Mouse (Mus musculus) forebrain, embryonic 12.5 days (tissue): ENCODE results near the gene Enkd1. TPM values are rescaled to one million over a fixed set of nuclear protein-coding genes. Genes with fewer than 3 reads are reported as not detected.

Experiments used
- ATAC-seq: fragments of 200-750 bp; cut with Nextera tagmentation; 2 replicates; pipeline ENCODE4 v1.8.0; 2017; ENCODE audit warnings: moderate TSS enrichment; ENCODE audit not compliant: low FRiP score
- H3K27ac ChIP-seq: fragments of 300-500 bp; sonication (generic); 2 replicates; pipeline ENCODE4 v1.5.1; 2016; ENCODE audit warnings: mild to moderate bottlenecking
- H3K27me3 ChIP-seq: fragments of 300-500 bp; sonication (generic); 2 replicates; pipeline ENCODE4 v1.6.1; 2016; ENCODE audit warnings: mild to moderate bottlenecking
- H3K36me3 ChIP-seq: fragments of 300-500 bp; sonication (generic); replicated peaks from 2 replicates; pipeline ENCODE4 v1.6.1; 2016; ENCODE audit warnings: mild to moderate bottlenecking
- H3K4me1 ChIP-seq: fragments of 300-500 bp; sonication (generic); 2 replicates; pipeline ENCODE4 v1.6.1; 2016
- H3K4me2 ChIP-seq: fragments of 300-500 bp; sonication (generic); 2 replicates; pipeline ENCODE4 v1.6.1; 2016; ENCODE audit warnings: mild to moderate bottlenecking, moderate library complexity
- H3K4me3 ChIP-seq: fragments of 300-500 bp; sonication (generic); replicated peaks from 2 replicates; pipeline ENCODE4 v1.5.1; 2016; ENCODE audit warnings: mild to moderate bottlenecking
- H3K9ac ChIP-seq: fragments of 300-500 bp; sonication (generic); 2 replicates; pipeline ENCODE4 v1.6.1; 2016; ENCODE audit warnings: mild to moderate bottlenecking
- H3K9me3 ChIP-seq: fragments of 300-500 bp; sonication (generic); 2 replicates; pipeline ENCODE4 v1.6.1; 2016
- WGBS: fragments of 180-500 bp; shearing (Covaris S2); methylation state at CpG from one replicate; pipeline ENCODE4 v1.1.7; 2016; 5-methylcytosine and 5-hydroxymethylcytosine counted together
- polyA plus RNA-seq: library from polyadenylated mRNA; unstranded; fragments of >200 nt; fragmentation: Nextera tagmentation; extraction: Ambion mirVana; gene quantifications from 2 replicates; pipeline ENCODE4 v1.2.1, GENCODE M21; 2016

Gene Enkd1
- polyA plus RNA-seq, 1 experiment from 2014 or later = 35.7 TPM

DNA sequence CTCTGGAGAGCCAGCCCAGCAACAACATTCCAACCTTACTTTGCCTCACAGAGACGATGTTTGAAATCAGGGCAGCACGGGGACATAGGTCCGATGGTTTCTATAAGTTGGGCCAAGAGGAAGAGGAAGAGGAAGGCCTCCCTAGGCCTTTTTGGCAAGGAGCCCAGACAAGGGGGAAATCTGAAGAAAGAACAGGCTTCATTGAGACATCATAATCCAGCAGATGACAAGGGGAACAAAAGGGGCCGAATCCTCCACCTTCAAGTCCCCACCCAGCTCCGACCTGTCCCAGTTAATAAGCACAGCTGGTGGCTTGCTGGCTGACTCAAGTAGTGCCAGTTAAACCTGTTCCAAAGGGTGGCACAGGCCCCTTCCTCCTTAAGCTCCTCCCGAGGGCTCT lies 7.0 kb upstream of the Enkd1 start:
- Histone ChIP-seq H3K4me2 (no peak overlapping the region), H3K4me1 (no peaks in the 10 kb centered on the region), H3K27ac (no peak overlapping the region; the same call in 1 of the 2 replicates), H3K27me3 (no peaks in the 10 kb centered on the region), H3K4me3 (no peak overlapping the region), H3K9me3 (no peaks in the 10 kb centered on the region), H3K36me3 (peaks cover 21% of the 10 kb centered on the region), H3K9ac (no peak overlapping the region)
- 86% methylated on average over 6 of the region's 6 CpGs for WGBS
- no peak for ATAC-seq

DNA sequence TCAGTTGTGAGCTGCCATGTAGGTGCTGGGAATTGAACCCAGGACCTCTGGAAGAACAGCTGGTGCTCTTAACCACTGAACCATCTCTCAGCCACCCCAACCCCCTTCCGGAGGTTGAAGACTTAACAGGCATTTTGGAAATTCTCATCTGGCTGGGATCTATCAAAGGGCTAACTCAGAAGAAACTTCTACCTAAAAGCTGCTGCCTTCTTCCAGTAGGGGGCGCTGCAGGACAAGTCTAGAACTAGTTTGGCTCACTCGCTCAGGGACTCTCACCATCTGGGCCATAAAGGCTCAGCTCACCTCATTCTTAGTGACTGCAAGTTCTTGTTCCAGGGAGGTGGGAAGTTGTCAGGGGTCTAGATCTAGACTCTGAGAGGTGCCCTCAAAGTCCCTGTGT lies 6.1 kb upstream of the Enkd1 start:
- Histone ChIP-seq H3K4me3 (no peak overlapping the region), H3K27me3 (no peaks in the 10 kb centered on the region), H3K36me3 (peaks cover 21% of the 10 kb centered on the region), H3K27ac (no peak overlapping the region), H3K4me1 (no peaks in the 10 kb centered on the region), H3K4me2 (no peak overlapping the region), H3K9ac (no peak overlapping the region), H3K9me3 (no peaks in the 10 kb centered on the region)
- WGBS = 2% methylated on average over 3 of the region's 3 CpGs
- peak; percentile 49 for ATAC-seq

DNA sequence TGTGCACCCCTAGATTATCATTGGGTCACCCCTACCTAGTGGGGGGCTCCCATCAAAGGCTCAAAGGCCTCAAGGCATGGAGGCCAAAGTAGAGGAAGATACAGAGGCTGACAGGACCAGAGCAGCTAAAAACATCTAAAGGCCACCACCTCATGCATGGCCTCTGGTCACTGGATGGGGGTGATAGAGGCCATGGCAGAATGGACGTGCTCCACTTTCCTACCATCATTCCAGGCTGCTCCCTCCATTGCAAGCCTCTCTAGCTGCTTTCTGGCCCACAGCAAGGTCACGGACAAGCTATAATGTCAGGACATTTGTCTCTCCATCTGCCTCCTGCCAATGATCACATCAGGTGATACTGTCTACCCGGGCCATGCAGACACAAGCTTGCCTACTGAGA lies 4.3 kb upstream of the Enkd1 start:
- no peak overlapping the region for H3K4me3 ChIP-seq
- no peaks in the 10 kb centered on the region for H3K9me3 ChIP-seq
- no peak for ATAC-seq
- H3K36me3 ChIP-seq = peaks cover 19% of the 10 kb centered on the region
- no peak overlapping the region for H3K9ac ChIP-seq
- H3K4me1 ChIP-seq = peaks cover 9% of the 10 kb centered on the region
- WGBS = 88% methylated on average over 3 of the region's 3 CpGs
- H3K27me3 ChIP-seq = no peaks in the 10 kb centered on the region
- H3K27ac ChIP-seq = no peak overlapping the region
- H3K4me2 ChIP-seq = no peak overlapping the region

DNA sequence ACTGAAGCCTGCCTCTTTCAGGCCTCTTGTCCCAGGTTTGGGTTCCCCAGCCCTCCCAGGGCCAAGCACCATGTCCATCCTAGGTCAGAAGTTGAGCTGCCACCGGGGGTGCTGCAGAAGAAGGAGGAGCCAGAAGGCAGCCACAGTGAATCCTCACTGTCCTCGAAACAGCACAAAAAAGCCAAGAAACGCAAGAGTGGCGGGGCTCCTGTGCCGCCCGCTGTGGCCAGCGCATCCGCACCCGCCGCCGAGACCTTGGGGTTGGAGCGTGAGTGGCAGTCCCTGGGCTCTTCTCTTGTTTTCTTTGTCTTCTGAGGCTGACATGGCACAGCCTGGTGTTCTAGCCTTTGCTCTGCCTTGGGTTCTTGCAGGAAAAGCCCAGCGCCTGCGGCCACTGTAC lies 1.3 kb upstream of the Enkd1 start:
- Histone ChIP-seq H3K27ac (no peak overlapping the region), H3K36me3 (peaks cover 3% of the 10 kb centered on the region), H3K4me2 (no peak overlapping the region), H3K4me3 (no peak overlapping the region), H3K9me3 (no peaks in the 10 kb centered on the region), H3K4me1 (peaks cover 22% of the 10 kb centered on the region), H3K27me3 (no peaks in the 10 kb centered on the region), H3K9ac (no peak overlapping the region)
- ATAC-seq = no peak
- WGBS = 76% methylated on average over 14 of the region's 14 CpGs

DNA sequence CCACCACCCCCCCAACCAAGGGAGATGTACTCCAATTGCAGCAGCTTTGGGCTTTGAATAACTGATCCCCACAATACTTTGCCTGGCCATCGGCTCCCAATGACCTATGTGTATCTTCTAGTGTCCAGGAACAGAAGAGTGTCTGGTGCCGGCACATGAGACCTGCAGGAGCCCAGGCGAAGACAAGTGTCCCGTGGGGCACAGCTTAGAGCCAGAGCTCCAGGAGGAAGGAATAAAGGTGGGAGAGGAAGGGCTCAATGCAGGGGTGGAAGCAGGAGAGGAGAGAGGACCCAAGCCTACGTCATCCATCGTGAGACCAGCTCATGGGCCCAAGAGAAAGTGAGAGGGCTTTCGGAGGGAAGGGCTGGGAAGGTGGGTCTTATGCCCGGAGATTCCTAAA lies 665 bp upstream of the Enkd1 start:
- peaks cover 9% of the 10 kb centered on the region for H3K36me3 ChIP-seq
- H3K27ac ChIP-seq = no peak overlapping the region
- H3K9me3 ChIP-seq = no peaks in the 10 kb centered on the region
- H3K27me3 ChIP-seq = no peaks in the 10 kb centered on the region
- WGBS = 96% methylated on average over 8 of the region's 8 CpGs
- peak overlapping the region; percentile 68; the same call in 1 of the 2 replicates for H3K4me3 ChIP-seq
- H3K4me2 ChIP-seq = no peak overlapping the region
- no peak for ATAC-seq
- no peak overlapping the region for H3K9ac ChIP-seq
- peaks cover 22% of the 10 kb centered on the region for H3K4me1 ChIP-seq

DNA sequence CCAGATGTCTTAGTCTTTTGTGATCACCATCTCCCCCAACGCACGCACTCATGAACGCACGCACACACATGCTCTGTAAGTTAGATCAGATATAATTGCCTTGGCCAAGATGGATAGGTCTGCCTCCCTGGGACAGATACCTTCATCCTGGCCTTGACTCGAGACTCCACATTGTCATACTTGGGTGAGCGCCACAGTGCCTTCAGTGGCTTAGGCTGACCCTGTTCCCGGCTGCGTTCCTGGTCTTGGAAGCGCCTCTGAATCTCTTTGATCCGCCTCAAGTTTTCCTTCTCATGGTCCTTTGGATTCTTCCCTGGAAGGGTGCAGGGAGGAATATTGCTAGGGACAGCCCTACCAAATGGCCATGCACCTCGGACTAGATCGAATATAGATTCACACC lies 1.6 kb downstream of the Enkd1 start:
- peaks cover 32% of the 10 kb centered on the region for H3K4me1 ChIP-seq
- peak overlapping the region; percentile 80; the same call in 1 of the 2 replicates for H3K9ac ChIP-seq
- H3K4me3 ChIP-seq = peak overlapping the region; percentile 68
- peak overlapping the region; percentile 82 for H3K4me2 ChIP-seq
- H3K36me3 ChIP-seq = peaks cover 22% of the 10 kb centered on the region
- no peak for ATAC-seq
- H3K27me3 ChIP-seq = no peaks in the 10 kb centered on the region
- no peaks in the 10 kb centered on the region for H3K9me3 ChIP-seq
- 80% methylated on average over 12 of the region's 12 CpGs for WGBS
- no peak overlapping the region for H3K27ac ChIP-seq

DNA sequence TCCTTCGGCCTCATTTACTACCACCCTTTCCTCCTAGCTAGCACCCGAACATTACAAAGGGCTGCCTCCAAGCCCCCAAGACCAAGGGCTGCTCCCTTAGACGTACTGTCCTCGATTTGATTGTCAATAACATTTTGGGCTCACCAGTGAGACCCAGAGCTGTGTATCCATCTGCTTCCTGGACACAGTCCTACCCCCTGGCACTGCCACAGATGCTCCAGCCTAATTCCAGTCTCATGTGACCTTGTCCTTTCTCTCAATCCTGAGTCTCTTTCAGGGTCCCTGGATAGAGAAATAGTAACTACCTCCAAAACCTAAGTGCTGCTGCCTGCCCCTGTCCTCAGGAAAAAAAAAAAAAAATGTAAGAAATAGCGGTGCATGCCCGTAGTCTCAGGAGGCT lies 3.1 kb downstream of the Enkd1 start:
- no peaks in the 10 kb centered on the region for H3K27me3 ChIP-seq
- WGBS = 90% methylated on average over 6 of the region's 6 CpGs
- H3K4me1 ChIP-seq = peaks cover 39% of the 10 kb centered on the region
- H3K4me3 ChIP-seq = no peak overlapping the region
- H3K36me3 ChIP-seq = peaks cover 22% of the 10 kb centered on the region
- no peak for ATAC-seq
- H3K9me3 ChIP-seq = no peaks in the 10 kb centered on the region
- no peak overlapping the region for H3K4me2 ChIP-seq
- no peak overlapping the region for H3K9ac ChIP-seq
- no peak overlapping the region for H3K27ac ChIP-seq

DNA sequence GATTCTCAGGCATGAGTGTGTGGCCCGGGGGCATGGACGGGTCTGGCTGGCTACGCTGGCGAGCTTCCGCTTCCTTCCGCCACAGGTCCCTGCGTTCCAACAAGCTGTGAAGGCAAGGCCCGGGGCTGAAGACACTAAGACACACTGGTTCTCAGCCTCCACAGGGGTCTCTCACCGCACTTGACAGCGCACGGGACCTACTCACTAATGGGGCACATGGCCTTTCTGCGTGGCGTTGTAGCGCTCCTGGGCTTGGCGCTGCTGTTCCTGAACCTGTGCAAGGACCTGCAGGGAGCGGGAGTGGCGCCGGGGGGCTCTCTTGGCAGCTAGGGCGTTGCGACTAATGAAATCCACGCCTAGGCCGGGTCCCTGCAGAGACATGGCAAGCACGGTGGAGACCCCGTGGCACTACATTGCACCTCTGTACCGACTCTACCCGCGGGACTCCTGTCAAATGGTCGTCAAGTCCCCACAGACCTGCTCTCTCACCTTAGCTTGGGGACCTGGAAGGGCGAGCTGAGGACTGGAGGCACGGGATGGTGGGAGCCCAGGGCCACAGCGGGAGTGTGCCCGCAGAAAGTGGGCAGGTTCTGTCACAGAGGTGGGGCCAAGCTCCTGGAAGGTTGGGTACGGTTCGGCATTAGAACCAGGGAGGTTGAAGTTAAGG lies 3.7 kb downstream of the Enkd1 start:
- no peak overlapping the region for H3K27ac ChIP-seq
- no peaks in the 10 kb centered on the region for H3K9me3 ChIP-seq
- peaks cover 45% of the 10 kb centered on the region for H3K4me1 ChIP-seq
- H3K4me3 ChIP-seq = no peak overlapping the region
- peaks cover 22% of the 10 kb centered on the region for H3K36me3 ChIP-seq
- no peak overlapping the region for H3K9ac ChIP-seq
- no peak for ATAC-seq
- no peak overlapping the region for H3K4me2 ChIP-seq
- 93% methylated on average over 34 of the region's 34 CpGs for WGBS
- H3K27me3 ChIP-seq = no peaks in the 10 kb centered on the region

DNA sequence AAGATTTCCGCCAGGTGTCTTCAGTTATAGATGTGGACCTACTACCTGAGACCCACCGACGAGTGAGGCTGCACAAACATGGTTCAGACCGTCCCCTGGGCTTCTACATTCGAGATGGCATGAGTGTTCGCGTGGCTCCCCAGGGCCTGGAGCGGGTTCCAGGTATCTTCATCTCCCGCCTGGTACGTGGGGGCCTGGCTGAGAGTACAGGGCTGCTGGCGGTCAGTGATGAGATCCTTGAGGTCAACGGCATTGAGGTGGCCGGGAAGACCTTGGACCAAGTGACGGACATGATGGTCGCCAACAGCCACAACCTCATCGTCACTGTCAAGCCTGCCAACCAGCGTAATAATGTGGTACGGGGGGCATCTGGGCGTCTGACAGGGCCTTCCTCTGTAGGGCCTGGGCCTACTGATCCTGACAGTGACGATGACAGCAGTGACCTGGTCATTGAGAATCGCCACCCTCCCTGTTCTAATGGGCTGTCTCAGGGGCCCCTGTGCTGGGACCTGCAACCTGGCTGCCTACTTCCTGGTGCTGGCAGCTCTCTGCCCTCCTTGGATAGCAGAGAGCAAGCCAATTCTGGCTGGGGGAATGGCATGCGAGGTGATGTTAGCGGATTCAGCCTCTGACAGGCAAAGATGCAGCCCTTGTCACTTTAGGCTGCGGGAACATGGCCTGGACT lies 5.1 kb downstream of the Enkd1 start:
- no peak overlapping the region for H3K27ac ChIP-seq
- 93% methylated on average over 24 of the region's 24 CpGs for WGBS
- peaks cover 32% of the 10 kb centered on the region for H3K36me3 ChIP-seq
- H3K9ac ChIP-seq = no peak overlapping the region
- H3K27me3 ChIP-seq = no peaks in the 10 kb centered on the region
- H3K4me1 ChIP-seq = peaks cover 41% of the 10 kb centered on the region
- no peaks in the 10 kb centered on the region for H3K9me3 ChIP-seq
- no peak for ATAC-seq
- H3K4me3 ChIP-seq = 0 out of 2 replicates have a peak overlapping the region, but pooled peaks have one; percentile 66
- H3K4me2 ChIP-seq = 0 out of 2 replicates have a peak overlapping the region, but pooled peaks have one; percentile 95

DNA sequence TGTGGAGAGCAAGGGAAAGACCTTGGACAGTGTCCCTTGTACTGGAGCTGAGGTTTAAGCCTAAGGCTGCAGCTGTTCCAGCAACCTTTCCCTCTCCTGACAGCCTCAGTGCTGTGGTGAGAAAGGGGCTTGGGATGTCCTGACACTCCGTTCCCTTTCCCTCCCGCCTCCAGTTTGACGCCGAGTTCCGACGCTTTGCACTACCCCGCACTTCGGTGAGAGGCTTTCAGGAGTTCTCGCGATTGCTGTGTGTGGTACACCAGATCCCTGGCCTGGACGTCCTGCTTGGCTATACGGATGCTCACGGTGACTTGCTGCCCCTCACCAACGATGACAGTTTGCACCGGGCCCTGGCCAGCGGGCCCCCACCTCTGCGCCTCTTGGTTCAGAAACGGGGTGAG lies 6.0 kb downstream of the Enkd1 start:
- H3K9me3 ChIP-seq = no peaks in the 10 kb centered on the region
- H3K4me1 ChIP-seq = peaks cover 34% of the 10 kb centered on the region
- H3K36me3 ChIP-seq = peaks cover 41% of the 10 kb centered on the region
- H3K4me2 ChIP-seq = peak overlapping the region; percentile 95
- peak overlapping the region; percentile 90 for H3K27ac ChIP-seq
- peak overlapping the region; percentile 70 for H3K9ac ChIP-seq
- peak; percentile 22 for ATAC-seq
- WGBS = 32% methylated on average over 18 of the region's 18 CpGs
- H3K27me3 ChIP-seq = no peaks in the 10 kb centered on the region
- peak overlapping the region; percentile 66 for H3K4me3 ChIP-seq

DNA sequence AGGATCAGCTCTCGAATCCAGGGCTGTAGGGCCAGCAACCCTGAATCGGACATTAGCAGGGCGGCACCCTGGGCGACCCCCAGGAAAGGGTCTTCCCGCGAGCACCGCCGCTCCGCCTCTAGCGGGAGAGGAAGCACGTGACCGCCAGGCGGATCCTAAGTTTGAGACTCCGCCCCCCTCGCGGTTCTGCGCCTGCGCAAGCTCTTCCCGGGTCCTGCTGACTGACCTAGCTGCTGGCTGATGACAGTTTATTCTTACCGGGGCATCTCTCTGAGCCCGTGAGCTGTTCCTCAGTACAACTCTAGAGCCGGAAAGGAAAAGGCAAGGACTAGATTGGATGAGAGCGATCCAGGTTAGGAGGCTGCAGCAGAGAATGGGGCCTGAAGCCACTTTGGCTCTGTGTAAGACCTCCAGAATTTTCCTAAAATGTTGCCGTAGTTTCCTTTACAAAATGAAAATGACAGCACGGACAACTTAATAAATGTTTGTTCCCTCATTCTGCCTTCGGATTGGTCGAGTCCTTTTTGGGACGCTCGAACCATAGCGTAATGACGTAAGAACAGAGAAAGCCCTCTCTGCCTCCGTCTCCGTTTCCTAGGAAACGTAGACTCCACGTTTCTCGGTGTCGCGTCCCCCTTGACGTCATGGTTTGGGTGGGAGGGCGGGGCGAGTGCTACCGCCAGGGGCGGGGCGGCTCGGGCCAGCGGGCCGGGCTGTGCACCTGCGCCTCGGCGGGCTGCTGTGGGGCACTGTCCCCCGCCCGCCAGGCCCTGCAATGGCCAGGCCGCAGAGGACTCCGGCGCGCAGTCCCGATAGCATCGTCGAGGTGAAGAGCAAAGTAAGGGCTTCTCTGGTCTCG lies 6.8 kb downstream of the Enkd1 start, which contains the start of the genes Acd and Pard6a:
Gene Acd (minus strand): TSS at position 137 of the 859 bp plus-strand sequence.
Gene Pard6a (plus strand): TSS at position 183 of the 859 bp plus-strand sequence.
- Histone ChIP-seq H3K27ac (peak within 1 kb of the TSS; percentile 90), H3K9ac (peak within 1 kb of the TSS; percentile 70), H3K9me3 (no peaks in the 10 kb centered on the region), H3K4me2 (peak within 1 kb of the TSS; percentile 95), H3K4me1 (peaks cover 26% of the 10 kb centered on the region), H3K36me3 (peaks cover 49% of the 10 kb centered on the region), H3K4me3 (peak within 1 kb of the TSS; percentile 66), H3K27me3 (no peaks in the 10 kb centered on the region)
- peak; percentile 86 for ATAC-seq
- under 1% methylated on average over 60 of the region's 60 CpGs for WGBS

DNA sequence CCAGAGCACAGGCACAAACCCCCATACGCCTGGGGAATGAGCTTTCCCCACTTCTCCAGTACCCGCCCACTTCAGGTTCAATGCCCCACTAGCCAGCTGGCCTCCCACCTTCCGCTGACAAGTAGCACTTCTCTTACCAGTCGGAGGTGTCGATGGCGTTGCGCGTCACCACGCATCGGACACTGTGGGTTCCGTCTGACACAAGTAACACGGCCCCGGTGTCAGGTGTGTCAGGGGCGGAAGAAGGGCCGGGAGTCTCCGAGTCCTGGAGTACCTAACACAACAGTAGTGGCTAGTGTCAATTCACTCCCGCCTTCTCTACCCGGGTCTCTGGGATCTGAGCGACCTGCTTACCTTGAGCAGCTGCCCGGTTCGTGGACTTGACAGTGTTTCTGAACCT lies 7.4 kb downstream of the Enkd1 start:
- peak; percentile 63 for ATAC-seq
- Histone ChIP-seq H3K36me3 (peaks cover 49% of the 10 kb centered on the region), H3K9ac (peak overlapping the region; percentile 70), H3K4me3 (peak overlapping the region; percentile 66), H3K4me2 (peak overlapping the region; percentile 95), H3K27ac (peak overlapping the region; percentile 90), H3K9me3 (no peaks in the 10 kb centered on the region), H3K27me3 (peaks cover under 1% of the 10 kb centered on the region; the same call in 1 of the 2 replicates), H3K4me1 (peaks cover 24% of the 10 kb centered on the region)
- under 1% methylated on average over 21 of the region's 21 CpGs for WGBS
